Mouse (Mus musculus): Measurements from ENCODE around the gene Ggct. TPM values are rescaled to one million over a fixed set of nuclear protein-coding genes. Genes with fewer than 3 reads are reported as not detected.

The Ggct gene
- polyA plus RNA-seq (2015; fragmentation: Nextera tagmentation; extraction: Ambion mirVana) = 17.7 and 17.9 TPM in 2 replicates

DNA sequence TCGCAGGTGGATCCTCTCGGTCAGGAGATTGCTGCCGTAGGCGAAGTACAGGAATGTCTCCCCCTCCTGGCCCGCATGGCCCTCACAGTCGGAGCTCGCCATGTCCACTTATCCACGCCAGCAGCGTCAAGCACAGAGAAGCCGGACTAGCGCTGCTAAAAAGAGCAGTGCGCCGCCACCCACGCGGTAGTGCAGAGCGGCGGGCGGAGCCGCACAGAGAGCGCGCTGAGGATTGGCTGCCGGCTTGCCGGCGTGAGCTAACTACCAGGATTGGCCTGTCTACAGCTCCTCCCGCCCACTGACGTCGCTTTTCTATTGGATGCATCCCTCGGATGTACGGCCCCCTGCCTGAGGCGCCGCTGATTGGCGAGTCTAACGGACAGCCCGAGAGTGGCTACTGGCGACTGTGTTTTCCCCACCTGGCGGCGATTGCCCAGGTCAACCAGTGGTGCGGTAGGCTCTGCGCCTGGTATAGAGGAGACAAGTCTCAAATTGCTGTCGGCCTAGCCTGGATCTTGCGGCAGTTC, at the start of gene Ggct:
Gene Ggct, minus strand, starts transcription at position 217 of the 527 bp plus-strand sequence.
- ATAC-seq (replicated peaks; ENCODE audit: low FRiP score, low read depth) = peak; percentile 100
- Histone ChIP-seq H3K4me3 (replicated peaks; ENCODE audit: low read depth, low read length) (peak within 1 kb of the TSS; percentile 29), H3K9me3 (replicated peaks; ENCODE audit: low read length) (no peaks in the 10 kb centered on the region), H3K27me3 (ENCODE audit: insufficient read depth, low read length) (no peaks in the 10 kb centered on the region), H3K27ac (no peak within 1 kb of the TSS), H3K4me2 (ENCODE audit: low read length) (peak within 1 kb of the TSS; percentile 69), H3K9ac (ENCODE audit: low read depth, low read length) (peak within 1 kb of the TSS; percentile 35; the same call in 1 of the 2 replicates), H3K4me1 (replicated peaks; ENCODE audit: insufficient read depth, low read length) (no peaks in the 10 kb centered on the region), H3K36me3 (ENCODE audit: insufficient read depth, low read length) (no peaks in the 10 kb centered on the region)
- under 1% methylated on average over 41 of the region's 41 CpGs for WGBS
- peak; percentile 99 for DNase-seq (ENCODE audit: low spot score)
- peak; percentile 74 for TF ChIP-seq CTCF (IDR thresholded peaks at IDR 0.05; ENCODE audit: low read depth)

DNA sequence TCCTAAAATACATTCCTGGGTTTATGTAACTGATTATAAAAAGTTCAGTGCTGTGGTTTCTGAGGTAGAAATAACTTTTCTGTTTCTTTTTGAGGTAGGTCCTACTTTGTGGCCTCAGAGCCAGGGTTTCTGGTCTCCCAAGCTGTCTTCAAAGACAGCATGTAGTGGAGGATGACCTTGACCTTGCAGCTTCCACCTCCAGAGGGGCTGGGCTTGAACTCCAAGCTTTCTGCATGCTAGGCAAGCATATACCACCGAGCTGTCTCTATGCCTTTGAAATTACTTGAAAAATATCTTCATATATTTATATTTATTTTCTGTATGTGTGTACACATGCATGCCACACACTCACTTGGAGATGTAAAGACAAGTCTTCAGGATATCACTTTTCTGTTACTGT, 47.3 kb upstream of the Ggct start:
- no peaks in the 10 kb centered on the region for H3K9me3 ChIP-seq (replicated peaks; ENCODE audit: low read length)
- DNase-seq (ENCODE audit: low spot score) = no peak
- H3K4me1 ChIP-seq (replicated peaks; ENCODE audit: insufficient read depth, low read length) = peaks cover 7% of the 10 kb centered on the region; the same call in 1 of the 2 replicates
- no peaks in the 10 kb centered on the region for H3K27me3 ChIP-seq (ENCODE audit: insufficient read depth, low read length)
- no peak overlapping the region for H3K4me3 ChIP-seq (replicated peaks; ENCODE audit: low read depth, low read length)
- 61% methylated on average over 1 of the region's 1 CpGs for WGBS
- ATAC-seq (replicated peaks; ENCODE audit: low FRiP score, low read depth) = no peak
- H3K9ac ChIP-seq (ENCODE audit: low read depth, low read length) = no peak overlapping the region
- no peaks in the 10 kb centered on the region for H3K36me3 ChIP-seq (ENCODE audit: insufficient read depth, low read length)
- no peak overlapping the region for H3K4me2 ChIP-seq (ENCODE audit: low read length)
- TF ChIP-seq CTCF (IDR thresholded peaks at IDR 0.05; ENCODE audit: low read depth) = no peak
- H3K27ac ChIP-seq = no peak overlapping the region

DNA sequence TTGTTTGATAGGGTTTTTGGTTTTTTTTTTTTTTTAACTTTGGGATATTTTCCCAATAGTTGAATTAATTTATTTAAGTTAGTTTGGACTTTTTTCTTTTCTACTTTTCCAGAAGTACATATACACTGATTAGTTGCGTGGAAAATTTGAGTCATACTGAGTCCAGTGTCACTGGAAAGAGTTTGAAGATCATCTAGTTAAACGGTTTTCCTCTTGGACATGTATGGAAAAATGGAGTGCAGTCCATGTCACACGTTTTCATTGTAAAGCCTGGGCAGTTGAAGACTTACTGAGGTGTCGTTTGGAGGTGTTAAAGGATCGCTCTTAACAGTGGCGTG, 46.7 kb upstream of the Ggct start:
- Histone ChIP-seq H3K9me3 (replicated peaks; ENCODE audit: low read length) (no peaks in the 10 kb centered on the region), H3K9ac (ENCODE audit: low read depth, low read length) (no peak overlapping the region)
- 62% methylated on average over 6 of the region's 6 CpGs for WGBS

DNA sequence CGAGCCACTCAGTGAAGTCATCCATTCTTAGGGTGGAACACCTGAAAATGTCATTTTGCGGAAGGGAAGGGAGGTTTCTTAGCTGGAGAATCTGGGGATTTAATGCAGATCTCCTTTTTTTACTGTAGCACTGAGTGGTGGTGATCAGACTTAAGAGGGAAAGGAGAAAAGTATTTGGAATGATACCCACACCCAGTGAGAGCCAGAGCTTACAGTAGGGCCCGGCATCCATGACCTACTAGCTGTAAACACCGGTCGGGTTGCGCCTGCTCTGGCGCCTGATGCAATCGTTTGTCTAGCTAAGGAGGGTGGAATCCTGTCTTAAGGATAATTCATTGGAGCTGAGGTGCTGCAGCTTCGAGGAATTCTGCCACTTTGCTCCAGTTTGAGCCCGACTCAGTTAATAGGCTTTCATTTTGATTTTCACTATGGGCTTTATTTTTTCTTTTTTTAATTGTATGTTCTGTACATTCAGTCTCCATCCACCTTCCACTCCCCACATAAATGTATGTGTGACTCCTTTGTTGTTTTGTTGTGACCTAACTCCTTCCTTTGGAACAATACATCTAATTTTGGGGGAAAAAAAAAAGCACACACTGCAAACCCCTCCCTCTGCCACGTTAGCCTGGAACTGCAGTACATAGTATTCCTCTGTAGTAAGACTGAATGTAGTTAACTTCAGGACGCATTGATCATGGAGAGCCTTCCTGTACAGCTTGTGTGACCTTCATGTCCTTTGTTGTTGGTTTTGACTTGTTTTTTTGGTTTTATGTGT, 46.1 kb upstream of the Ggct start:
- ATAC-seq (replicated peaks; ENCODE audit: low FRiP score, low read depth) = peak; percentile 60; the same call in 1 of the 2 replicates
- peak overlapping the region; percentile 84 for H3K4me2 ChIP-seq (ENCODE audit: low read length)
- 4% methylated on average over 12 of the region's 12 CpGs for WGBS
- H3K36me3 ChIP-seq (ENCODE audit: insufficient read depth, low read length) = no peaks in the 10 kb centered on the region
- no peak for TF ChIP-seq CTCF (IDR thresholded peaks at IDR 0.05; ENCODE audit: low read depth)
- H3K27me3 ChIP-seq (ENCODE audit: insufficient read depth, low read length) = no peaks in the 10 kb centered on the region
- H3K9me3 ChIP-seq (replicated peaks; ENCODE audit: low read length) = no peaks in the 10 kb centered on the region
- H3K4me1 ChIP-seq (replicated peaks; ENCODE audit: insufficient read depth, low read length) = peaks cover 7% of the 10 kb centered on the region; the same call in 1 of the 2 replicates
- H3K27ac ChIP-seq = peak overlapping the region; percentile 95
- peak overlapping the region; percentile 72 for H3K4me3 ChIP-seq (replicated peaks; ENCODE audit: low read depth, low read length)
- DNase-seq (ENCODE audit: low spot score) = peak; percentile 58
- H3K9ac ChIP-seq (ENCODE audit: low read depth, low read length) = peak overlapping the region; percentile 84

More for the DNA sequence above, 46.7 kb upstream of the Ggct start:
- TF ChIP-seq CTCF (IDR thresholded peaks at IDR 0.05; ENCODE audit: low read depth) = no peak
- no peak for DNase-seq (ENCODE audit: low spot score)
- ATAC-seq (replicated peaks; ENCODE audit: low FRiP score, low read depth) = no peak
- Histone ChIP-seq H3K27ac (no peak overlapping the region), H3K36me3 (ENCODE audit: insufficient read depth, low read length) (no peaks in the 10 kb centered on the region), H3K4me2 (ENCODE audit: low read length) (peak overlapping the region; percentile 84), H3K4me3 (replicated peaks; ENCODE audit: low read depth, low read length) (peak overlapping the region; percentile 72; the same call in 1 of the 2 replicates), H3K4me1 (replicated peaks; ENCODE audit: insufficient read depth, low read length) (peaks cover 7% of the 10 kb centered on the region; the same call in 1 of the 2 replicates), H3K27me3 (ENCODE audit: insufficient read depth, low read length) (no peaks in the 10 kb centered on the region)

DNA sequence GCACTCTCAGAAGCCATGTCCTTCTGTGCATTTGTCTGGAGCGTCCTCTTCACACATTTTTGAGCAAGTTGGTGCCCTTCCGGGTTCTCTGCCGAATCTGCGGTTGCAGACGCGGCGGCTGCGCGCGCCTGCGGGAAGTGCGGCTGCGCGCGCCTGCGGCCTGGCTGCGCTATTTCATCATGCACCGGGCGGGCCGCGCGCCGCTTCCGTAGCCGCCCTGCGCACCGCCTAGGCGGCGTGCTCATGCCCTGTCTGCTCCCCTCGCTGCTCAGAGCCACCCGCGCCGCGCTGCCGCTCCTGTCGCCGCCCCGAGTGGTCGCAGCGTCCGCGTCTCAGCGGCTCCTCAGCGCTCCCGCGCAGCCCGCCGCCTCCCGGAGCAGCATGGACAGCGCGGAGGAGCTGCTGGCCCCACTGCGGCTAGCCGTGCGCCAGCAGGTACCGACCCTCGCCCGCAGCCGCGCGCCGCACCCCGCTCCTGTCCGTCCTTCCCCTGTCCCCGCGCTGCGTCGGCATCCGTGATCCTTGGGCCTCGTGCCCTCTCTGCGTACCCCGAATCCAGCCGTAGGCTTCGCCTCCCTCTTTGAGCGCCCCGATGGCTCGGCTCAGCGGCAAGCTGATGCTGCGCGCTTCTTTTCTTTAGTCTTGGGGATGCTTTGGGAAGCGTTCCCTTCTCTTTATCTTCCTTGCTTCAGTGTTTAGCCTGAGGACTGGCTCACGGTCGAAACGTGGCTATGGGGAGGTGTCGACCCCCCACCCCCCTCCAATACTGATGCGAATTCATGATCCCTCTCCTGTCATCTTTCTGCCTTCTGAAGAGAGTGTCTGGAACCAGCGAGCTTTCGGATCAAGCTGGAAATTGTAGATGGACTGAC, 45.3 kb upstream of the Ggct start, which contains the start of gene Gars:
Gene Gars, plus strand, starts transcription at position 209 of the 872 bp plus-strand sequence.
- Histone ChIP-seq H3K36me3 (ENCODE audit: insufficient read depth, low read length) (no peaks in the 10 kb centered on the region), H3K4me3 (replicated peaks; ENCODE audit: low read depth, low read length) (peak within 1 kb of the TSS; percentile 72), H3K4me2 (ENCODE audit: low read length) (peak within 1 kb of the TSS; percentile 84), H3K9me3 (replicated peaks; ENCODE audit: low read length) (no peaks in the 10 kb centered on the region), H3K27ac (peak within 1 kb of the TSS; percentile 95), H3K4me1 (replicated peaks; ENCODE audit: insufficient read depth, low read length) (peaks cover 3% of the 10 kb centered on the region; the same call in 1 of the 2 replicates), H3K9ac (ENCODE audit: low read depth, low read length) (peak within 1 kb of the TSS; percentile 84), H3K27me3 (ENCODE audit: insufficient read depth, low read length) (no peaks in the 10 kb centered on the region)
- WGBS = under 1% methylated on average over 84 of the region's 87 CpGs
- peak; percentile 3; the same call in 1 of the 2 replicates for TF ChIP-seq CTCF (IDR thresholded peaks at IDR 0.05; ENCODE audit: low read depth)
- DNase-seq (ENCODE audit: low spot score) (peak; percentile 89), ATAC-seq (replicated peaks; ENCODE audit: low FRiP score, low read depth) (peak; percentile 93)

DNA sequence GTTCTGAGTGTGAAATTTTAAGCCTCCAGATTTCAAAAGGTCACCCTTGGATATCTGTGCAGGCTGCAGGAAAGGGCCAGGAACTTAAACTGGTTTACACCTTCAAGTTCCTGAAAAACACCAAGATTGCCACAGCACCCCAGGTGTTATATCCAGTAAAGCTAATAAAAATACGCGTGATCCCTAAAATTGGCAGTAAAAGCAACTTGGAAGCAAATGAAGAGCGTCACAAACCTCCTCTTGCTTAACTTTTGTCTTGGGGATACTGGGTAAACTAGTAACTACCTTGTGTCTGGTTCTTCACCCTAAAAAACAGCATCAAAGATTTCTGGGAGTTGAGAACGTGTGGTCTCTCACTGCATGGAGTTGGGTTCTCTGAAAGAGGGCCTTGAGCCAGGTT, 44.0 kb upstream of the Ggct start:
- ATAC-seq (replicated peaks; ENCODE audit: low FRiP score, low read depth) (no peak), DNase-seq (ENCODE audit: low spot score) (no peak)
- Histone ChIP-seq H3K36me3 (ENCODE audit: insufficient read depth, low read length) (no peaks in the 10 kb centered on the region), H3K4me1 (replicated peaks; ENCODE audit: insufficient read depth, low read length) (peaks cover 3% of the 10 kb centered on the region; the same call in 1 of the 2 replicates), H3K27me3 (ENCODE audit: insufficient read depth, low read length) (no peaks in the 10 kb centered on the region), H3K4me3 (replicated peaks; ENCODE audit: low read depth, low read length) (no peak overlapping the region), H3K9ac (ENCODE audit: low read depth, low read length) (no peak overlapping the region), H3K4me2 (ENCODE audit: low read length) (no peak overlapping the region), H3K9me3 (replicated peaks; ENCODE audit: low read length) (no peaks in the 10 kb centered on the region), H3K27ac (no peak overlapping the region)
- WGBS = 91% methylated on average over 4 of the region's 4 CpGs
- TF ChIP-seq CTCF (IDR thresholded peaks at IDR 0.05; ENCODE audit: low read depth) = no peak
